Mouse (Mus musculus) midbrain, embryonic 11.5 days (tissue): ENCODE data around the gene Hps5. TPM values are rescaled to one million over a fixed set of nuclear protein-coding genes. Genes with fewer than 3 reads are reported as not detected.
"Not testable (repeated sequence)": the region's sequence is repeated elsewhere in the genome, so short reads cannot be mapped to it uniquely, and the experiment has no call there.

Source experiments
- ATAC-seq: fragments of 200-750 bp; cut with Nextera tagmentation; 2 replicates; pipeline ENCODE4 v1.8.0; 2017; ENCODE audit warnings: moderate TSS enrichment, moderate library complexity; ENCODE audit not compliant: low FRiP score
- DNase-seq: peaks from one replicate; pipeline ENCODE4 v3.0.0; 2015; ENCODE audit warnings: low spot score; ENCODE audit errors: missing footprints
- H3K27ac ChIP-seq: fragments of 300-500 bp; sonication (generic); 2 replicates; pipeline ENCODE4 v1.5.1; 2014; ENCODE audit warnings: low read depth, low read length
- H3K27me3 ChIP-seq: fragments of 300-500 bp; sonication (generic); 2 replicates; pipeline ENCODE4 v1.6.1; 2014; ENCODE audit warnings: mild to moderate bottlenecking, low read length, moderate library complexity, mixed read lengths; ENCODE audit not compliant: control insufficient read depth, insufficient read depth
- H3K36me3 ChIP-seq: fragments of 300-500 bp; sonication (generic); 2 replicates; pipeline ENCODE4 v1.6.1; 2014; ENCODE audit warnings: mild to moderate bottlenecking, low read length, moderate library complexity, mixed read lengths; ENCODE audit not compliant: control insufficient read depth, insufficient read depth
- H3K4me1 ChIP-seq: fragments of 300-500 bp; sonication (generic); 2 replicates; pipeline ENCODE4 v1.6.1; 2014; ENCODE audit warnings: low read length; ENCODE audit not compliant: control insufficient read depth, insufficient read depth
- H3K4me2 ChIP-seq: fragments of 300-500 bp; sonication (generic); 2 replicates; pipeline ENCODE4 v1.6.1; 2014; ENCODE audit warnings: mild to moderate bottlenecking, moderate library complexity
- H3K4me3 ChIP-seq: fragments of 300-500 bp; sonication (generic); 2 replicates; pipeline ENCODE4 v1.5.1; 2014; ENCODE audit warnings: low read depth, low read length
- H3K9ac ChIP-seq: fragments of 300-500 bp; sonication (generic); 2 replicates; pipeline ENCODE4 v1.6.1; 2014; ENCODE audit warnings: low read length
- H3K9me3 ChIP-seq: fragments of 300-500 bp; sonication (generic); 2 replicates; pipeline ENCODE4 v1.6.1; 2016; ENCODE audit warnings: low read length; ENCODE audit not compliant: control insufficient read depth
- WGBS: fragments of 180-500 bp; shearing (Covaris S2); extraction: QIAGEN DNeasy Blood & Tissue Kit; methylation state at CpG from one replicate; pipeline ENCODE4 v1.1.7; 2014; 5-methylcytosine and 5-hydroxymethylcytosine counted together
- polyA plus RNA-seq: library from polyadenylated mRNA; unstranded; fragments of >200 nt; fragmentation: Nextera tagmentation; extraction: Ambion mirVana; gene quantifications from 2 replicates; pipeline ENCODE4 v1.2.1, GENCODE M21; 2014

The Hps5 gene
- polyA plus RNA-seq, 1 experiment from 2014 or later: 17.9 TPM

DNA sequence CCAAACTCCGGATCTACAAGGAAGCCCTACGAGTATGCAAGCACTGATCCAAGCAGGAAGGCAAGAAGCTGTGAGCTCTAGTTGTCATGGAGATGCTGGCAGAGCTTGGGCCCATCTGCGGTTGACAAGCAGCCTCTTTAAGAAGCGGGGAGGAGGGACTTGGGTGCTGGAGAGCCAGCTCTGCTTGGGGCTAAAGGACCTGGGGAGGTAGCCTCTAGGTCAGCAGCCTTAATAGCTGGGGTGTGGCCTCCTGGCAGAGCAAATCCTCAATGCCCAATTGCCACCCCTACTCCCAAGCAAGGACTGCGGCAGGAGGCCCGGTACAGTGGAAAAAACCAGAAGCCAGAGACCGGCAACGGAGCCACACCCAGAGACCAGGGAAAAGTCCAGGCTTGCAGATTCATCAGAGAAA, 43.0 kb upstream of the Hps5 start:
- Histone ChIP-seq H3K27ac (no peak overlapping the region), H3K4me1 (peaks cover 10% of the 10 kb centered on the region), H3K9ac (no peak overlapping the region), H3K36me3 (no peaks in the 10 kb centered on the region), H3K4me3 (no peak overlapping the region), H3K4me2 (0 out of 2 replicates have a peak overlapping the region, but pooled peaks have one; percentile 7), H3K9me3 (no peaks in the 10 kb centered on the region), H3K27me3 (no peaks in the 10 kb centered on the region)
- WGBS: 6% methylated on average over 8 of the region's 8 CpGs
- DNase-seq: peak; percentile 90
- peak; percentile 20; the same call in 1 of the 2 replicates for ATAC-seq

DNA sequence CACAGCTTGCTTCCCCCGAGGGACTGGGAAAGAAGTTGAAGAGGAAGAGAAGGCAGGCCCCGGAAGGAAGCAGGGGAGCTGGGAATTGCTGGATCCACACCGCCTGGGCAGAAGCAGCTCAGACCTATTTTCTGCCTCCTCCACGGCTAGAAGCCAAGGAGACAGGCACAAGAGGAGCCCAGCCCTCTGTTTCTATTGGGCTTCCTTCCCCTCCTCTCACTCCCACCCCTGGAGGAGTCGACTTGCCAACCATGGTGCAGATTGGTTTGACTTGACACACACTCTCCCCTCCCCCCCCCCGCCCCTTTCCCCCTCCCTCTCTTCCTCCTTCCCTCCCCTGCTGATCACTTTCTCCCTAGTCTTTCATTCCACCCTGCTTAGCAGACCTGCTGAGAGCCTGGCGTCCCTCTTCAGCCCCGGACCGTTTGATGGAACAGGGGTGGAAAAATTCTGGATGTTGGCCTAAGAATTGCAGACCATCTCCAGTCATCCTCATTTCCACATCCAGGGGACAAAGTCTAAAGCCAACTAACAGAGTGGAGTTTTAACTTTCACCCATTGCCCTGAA, 42.3 kb upstream of the Hps5 start:
- Histone ChIP-seq H3K4me2 (no peak overlapping the region; the same call in 1 of the 2 replicates), H3K4me1 (peaks cover 10% of the 10 kb centered on the region), H3K9me3 (no peaks in the 10 kb centered on the region), H3K27ac (no peak overlapping the region), H3K36me3 (no peaks in the 10 kb centered on the region), H3K27me3 (no peaks in the 10 kb centered on the region), H3K9ac (peak overlapping the region; percentile 37; the same call in 1 of the 2 replicates), H3K4me3 (no peak overlapping the region)
- WGBS: 2% methylated on average over 9 of the region's 9 CpGs
- ATAC-seq: peak; percentile 43; the same call in 1 of the 2 replicates
- peak; percentile 88 for DNase-seq

DNA sequence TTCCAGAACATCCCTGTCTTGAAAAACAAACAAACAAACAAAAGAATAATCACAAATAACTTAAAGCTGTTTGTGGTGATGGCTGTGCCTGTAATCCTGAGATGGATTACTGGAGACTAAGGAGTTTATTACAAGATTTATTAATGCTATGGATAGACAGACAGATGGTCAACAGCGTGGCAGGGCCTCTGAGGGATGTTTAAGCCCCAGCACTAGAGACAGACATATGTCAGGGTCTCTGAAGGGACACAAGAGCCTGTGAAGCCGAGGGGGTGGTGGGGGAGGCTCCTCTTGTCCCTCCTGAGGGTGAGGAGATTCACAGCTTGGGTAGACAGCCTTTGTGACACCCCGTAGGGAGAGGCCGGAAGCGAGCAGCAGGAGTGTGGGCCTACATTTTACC, 41.2 kb upstream of the Hps5 start:
- no peak for ATAC-seq
- 44% methylated on average over 5 of the region's 5 CpGs for WGBS
- H3K27ac ChIP-seq: no peak overlapping the region

DNA sequence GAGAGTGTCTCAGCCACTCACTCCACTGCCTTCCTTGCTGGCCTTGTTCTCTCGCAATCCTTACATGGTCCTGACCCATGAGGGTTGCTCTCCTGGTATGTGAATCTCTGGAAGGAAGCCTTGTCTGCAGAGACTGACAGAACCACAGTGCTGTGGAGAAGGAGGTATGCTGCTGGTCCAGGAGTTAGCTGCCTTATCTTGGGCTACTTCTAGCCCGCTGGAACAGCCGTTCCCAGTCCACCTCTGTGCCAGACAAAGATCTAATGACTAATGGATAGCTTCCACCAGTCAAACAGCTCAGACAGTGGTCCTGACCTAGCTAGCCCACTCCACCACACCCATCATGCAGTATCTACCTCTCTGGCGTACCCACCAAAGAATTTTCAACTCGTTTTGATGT, 40.5 kb upstream of the Hps5 start:
- Histone ChIP-seq H3K9ac (no peak overlapping the region), H3K4me3 (no peak overlapping the region), H3K27ac (no peak overlapping the region), H3K27me3 (no peaks in the 10 kb centered on the region), H3K9me3 (no peaks in the 10 kb centered on the region), H3K4me2 (no peak overlapping the region), H3K36me3 (no peaks in the 10 kb centered on the region), H3K4me1 (peaks cover 10% of the 10 kb centered on the region)
- 82% methylated on average over 5 of the region's 5 CpGs for whole genome bisulfite sequencing
- no peak for DNase-seq
- no peak for ATAC-seq

More for the DNA sequence above, 41.2 kb upstream of the Hps5 start:
- H3K27me3 ChIP-seq: no peaks in the 10 kb centered on the region
- peaks cover 10% of the 10 kb centered on the region for H3K4me1 ChIP-seq
- H3K36me3 ChIP-seq: no peaks in the 10 kb centered on the region
- H3K9ac ChIP-seq: no peak overlapping the region
- no peak overlapping the region for H3K4me2 ChIP-seq
- H3K4me3 ChIP-seq: no peak overlapping the region
- DNase-seq: no peak
- no peaks in the 10 kb centered on the region for H3K9me3 ChIP-seq

DNA sequence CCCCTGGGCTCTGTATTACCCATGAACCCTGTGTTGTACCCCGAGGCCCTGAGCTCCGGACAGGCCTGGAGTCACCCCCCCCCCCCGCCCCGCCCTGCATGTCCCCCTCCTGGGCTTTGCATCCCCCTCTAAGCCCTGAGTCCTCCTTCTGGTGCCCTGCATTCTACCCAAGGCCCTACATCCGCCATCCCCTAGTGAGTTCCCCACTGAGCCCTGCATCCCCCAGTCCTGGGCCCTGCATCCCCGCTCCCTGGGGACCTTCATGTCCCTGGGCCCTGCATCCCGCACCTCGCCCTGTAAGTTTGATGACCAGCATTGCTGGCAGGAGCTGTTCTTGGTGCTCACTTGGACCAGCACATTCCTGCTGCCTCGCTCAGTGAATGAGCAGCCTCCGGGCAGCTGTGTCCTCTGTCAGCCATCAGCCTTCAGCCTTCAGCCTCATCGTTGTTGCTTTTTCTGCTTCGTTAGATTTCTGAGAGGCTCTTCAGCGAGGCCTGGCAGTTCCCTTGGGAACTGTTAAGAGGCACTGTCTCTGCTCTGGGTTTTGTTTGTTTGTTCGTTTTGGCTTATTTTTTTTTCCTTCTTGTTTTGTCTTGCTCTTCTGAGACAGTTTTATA, 39.2 kb upstream of the Hps5 start:
- DNase-seq: no peak
- H3K27ac ChIP-seq: peak overlapping the region; percentile 22; the same call in 1 of the 2 replicates
- no peaks in the 10 kb centered on the region for H3K36me3 ChIP-seq
- H3K27me3 ChIP-seq: no peaks in the 10 kb centered on the region
- H3K4me1 ChIP-seq: peaks cover 10% of the 10 kb centered on the region
- 24% methylated on average over 12 of the region's 14 CpGs for WGBS
- no peaks in the 10 kb centered on the region for H3K9me3 ChIP-seq
- H3K4me2 ChIP-seq: no peak overlapping the region
- ATAC-seq: peak; percentile 33; the same call in 1 of the 2 replicates
- no peak overlapping the region for H3K9ac ChIP-seq
- H3K4me3 ChIP-seq: no peak overlapping the region

DNA sequence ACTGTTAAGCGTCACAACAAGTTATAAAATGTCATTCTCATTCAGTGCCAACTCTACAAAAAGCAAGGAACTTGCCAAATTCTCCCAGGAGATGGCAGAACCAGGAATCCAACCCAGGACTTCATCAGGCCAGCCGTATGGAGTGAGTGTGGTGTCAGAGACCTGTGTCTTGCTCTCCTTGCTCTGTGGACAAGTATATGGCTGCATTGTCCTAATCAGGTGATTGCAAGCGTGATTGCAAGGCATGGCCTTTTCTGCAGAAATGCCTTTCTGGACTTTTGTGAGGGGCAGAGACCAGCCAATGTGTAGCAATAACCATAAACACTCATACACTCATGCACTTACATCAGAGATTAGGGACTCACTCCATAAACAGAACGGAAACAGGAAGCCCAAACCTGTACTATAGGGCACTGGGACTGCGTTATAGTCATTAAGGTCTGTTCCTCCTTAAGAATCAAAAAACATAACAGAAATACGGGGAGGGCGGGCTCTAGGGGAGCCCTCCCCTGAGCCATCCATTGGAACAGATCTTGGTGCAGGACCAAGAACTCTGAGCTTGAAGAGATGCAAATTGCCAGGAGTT, 37.9 kb upstream of the Hps5 start:
- no peak overlapping the region for H3K4me2 ChIP-seq
- no peak for ATAC-seq
- H3K36me3 ChIP-seq: no peaks in the 10 kb centered on the region
- no peak overlapping the region for H3K27ac ChIP-seq
- H3K9me3 ChIP-seq: no peaks in the 10 kb centered on the region
- DNase-seq: no peak
- no peak overlapping the region for H3K9ac ChIP-seq
- peaks cover 7% of the 10 kb centered on the region for H3K4me1 ChIP-seq
- no peaks in the 10 kb centered on the region for H3K27me3 ChIP-seq
- WGBS: 92% methylated on average over 7 of the region's 7 CpGs
- no peak overlapping the region for H3K4me3 ChIP-seq

DNA sequence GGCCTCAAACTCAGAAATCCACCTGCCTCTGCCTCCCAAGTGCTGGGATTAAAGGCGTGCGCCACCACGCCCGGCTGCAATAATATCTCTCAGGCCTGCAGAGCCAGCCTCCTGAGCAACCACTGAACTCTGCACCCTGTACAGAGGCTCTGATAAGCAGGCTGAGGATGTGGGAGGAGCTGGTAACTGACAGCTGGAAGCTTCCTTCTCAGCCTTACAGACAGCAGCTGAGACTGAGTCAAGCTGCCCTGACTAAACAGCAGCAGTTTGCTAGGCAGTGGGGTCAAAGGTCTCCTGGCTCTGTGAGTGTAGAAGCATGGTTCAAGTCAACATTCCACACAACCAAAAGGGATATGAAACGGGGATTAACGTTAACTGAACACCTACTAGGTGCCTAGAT, 37.4 kb upstream of the Hps5 start:
- Histone ChIP-seq H3K36me3 (no peaks in the 10 kb centered on the region), H3K27ac (no peak overlapping the region), H3K4me1 (peaks cover 4% of the 10 kb centered on the region), H3K9ac (no peak overlapping the region), H3K4me2 (no peak overlapping the region), H3K9me3 (no peaks in the 10 kb centered on the region), H3K27me3 (no peaks in the 10 kb centered on the region), H3K4me3 (no peak overlapping the region)
- no peak for DNase-seq
- WGBS: 68% methylated on average over 6 of the region's 6 CpGs
- no peak for ATAC-seq

DNA sequence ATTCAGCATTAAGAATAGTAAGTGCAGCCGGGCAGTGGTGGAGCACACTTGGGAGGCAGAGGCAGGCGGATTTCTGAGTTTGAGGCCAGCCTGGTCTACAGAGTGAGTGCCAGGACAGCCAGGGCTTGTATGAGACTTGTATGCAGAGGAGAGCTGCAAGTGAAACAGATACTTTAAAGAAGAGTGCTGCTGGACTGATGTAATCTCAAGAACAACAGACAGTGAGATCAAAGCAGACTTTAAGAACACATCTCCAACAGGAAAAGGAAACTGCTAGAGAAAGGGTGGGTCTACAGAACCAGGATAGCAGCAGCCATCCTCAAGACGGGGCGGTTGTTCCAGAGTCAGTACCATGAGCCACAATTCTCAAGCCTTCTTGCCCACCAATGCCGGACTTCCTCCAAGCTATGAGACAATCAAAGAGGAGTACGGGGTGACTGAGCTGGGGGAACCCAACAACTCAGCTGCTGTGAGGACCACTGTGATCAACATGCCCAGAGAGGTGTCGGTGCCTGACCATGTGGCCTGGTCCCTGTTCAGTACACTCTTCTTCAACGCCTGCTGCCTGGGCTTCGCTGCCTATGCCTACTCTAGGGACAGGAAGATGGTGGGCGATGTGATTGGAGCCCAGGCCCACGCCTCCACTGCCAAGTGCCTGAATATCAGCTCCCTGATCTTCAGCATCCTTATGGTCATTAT, 36.4 kb upstream of the Hps5 start:
- not testable (repeated sequence) for H3K9ac ChIP-seq, H3K27me3 ChIP-seq, H3K27ac ChIP-seq, H3K36me3 ChIP-seq, H3K4me1 ChIP-seq, H3K4me3 ChIP-seq, ATAC-seq, DNase-seq, H3K4me2 ChIP-seq, H3K9me3 ChIP-seq
- 89% methylated on average over 11 of the region's 11 CpGs for WGBS

DNA sequence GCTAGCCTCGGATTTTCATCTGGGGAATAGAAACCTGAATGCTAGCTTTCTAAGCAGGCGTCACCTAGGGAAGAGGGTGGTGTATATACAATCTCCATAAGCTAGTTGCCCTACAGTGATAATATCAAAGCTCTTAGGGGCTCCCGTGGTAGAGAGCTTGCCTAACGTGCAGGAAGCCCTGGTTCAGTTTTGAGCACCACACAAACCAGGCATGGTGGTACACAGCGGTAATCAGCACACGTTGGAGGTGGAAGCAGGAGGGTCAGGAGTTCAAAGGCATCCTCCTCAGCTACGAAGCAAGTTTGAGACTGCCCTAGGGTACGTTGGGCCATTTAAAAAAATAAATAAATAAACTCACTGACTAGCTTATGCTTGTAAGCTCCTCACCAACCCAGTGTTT, 35.8 kb upstream of the Hps5 start:
- H3K4me2 ChIP-seq: no peak overlapping the region
- ATAC-seq (no peak), DNase-seq (no peak)
- H3K4me3 ChIP-seq: no peak overlapping the region
- H3K27ac ChIP-seq: no peak overlapping the region
- H3K9me3 ChIP-seq: no peaks in the 10 kb centered on the region
- no peak overlapping the region for H3K9ac ChIP-seq
- H3K36me3 ChIP-seq: no peaks in the 10 kb centered on the region
- no peaks in the 10 kb centered on the region for H3K27me3 ChIP-seq
- WGBS: 82% methylated on average over 8 of the region's 8 CpGs
- no peaks in the 10 kb centered on the region for H3K4me1 ChIP-seq
